Mouse (Mus musculus): ENCODE measurements at regions not wholly inside any gene's neighbourhood (a gene's known extent, or its start where the extent isn't known, plus 50 kb on each side); places are given as distances from the start of the nearest gene placed in this dataset.

GRCm38 (mm10) chr9:30212471-30213075, 214.3 kb upstream of the Snx19 start:
- no peak for DNase-seq (ENCODE audit: low read depth, low spot score)
- no peak overlapping the region for H3K9ac ChIP-seq (ENCODE audit: control insufficient read depth, low read depth, low read length, poor library complexity, severe bottlenecking)
- H3K27ac ChIP-seq (ENCODE audit: control insufficient read depth, low read depth, low read length) = no peak overlapping the region
- H3K4me3 ChIP-seq (ENCODE audit: control insufficient read depth in 1 of 2, insufficient read depth in 1 of 2, low read depth in 2 of 2, low read length in 2 of 2) = no peak overlapping the region
- no peaks in the 10 kb centered on the region for H3K4me1 ChIP-seq (ENCODE audit: control insufficient read depth in 1 of 2, insufficient read depth in 2 of 2, low read length in 2 of 2)
- no peaks in the 10 kb centered on the region for H3K36me3 ChIP-seq (ENCODE audit: control insufficient read depth in 1 of 2, insufficient read depth in 2 of 2, low read length in 2 of 2)
- no peak for TF ChIP-seq ZMIZ1 (IDR thresholded peaks at IDR 0.05; ENCODE audit: low read depth, low read length)
- TF ChIP-seq GABPA (IDR thresholded peaks at IDR 0.05; ENCODE audit: low read depth, low read length) = no peak
- no peak for TF ChIP-seq MEF2A (IDR thresholded peaks at IDR 0.05; ENCODE audit: extremely low read depth, insufficient replicate concordance, low read depth, low read length, poor library complexity, severe bottlenecking)
- no peak for TF ChIP-seq MYC (IDR thresholded peaks at IDR 0.05; ENCODE audit: low read depth, low read length)
- TF ChIP-seq USF1 (IDR thresholded peaks at IDR 0.05; ENCODE audit: low read depth, low read length) = no peak
- no peak for TF ChIP-seq NRF1 (IDR thresholded peaks at IDR 0.05; ENCODE audit: insufficient read depth, low read depth, low read length, poor library complexity, severe bottlenecking)
- TF ChIP-seq MAFK (IDR thresholded peaks at IDR 0.05; ENCODE audit: borderline replicate concordance, low read depth, low read length) = no peak
- no peaks in the 10 kb centered on the region for H3K9me3 ChIP-seq (replicated peaks; ENCODE audit: insufficient read depth, low read length)
- no peaks in the 10 kb centered on the region for H3K27me3 ChIP-seq (ENCODE audit: control insufficient read depth in 1 of 2, insufficient read depth in 2 of 2, low read length in 2 of 2)
- H3K79me2 ChIP-seq (ENCODE audit: control insufficient read depth, insufficient read depth, low read length, poor library complexity) = no peaks in the 10 kb centered on the region

- no peak overlapping the region for H3K9ac ChIP-seq (ENCODE audit: control insufficient read depth, low read depth, low read length, poor library complexity, severe bottlenecking)
- no peaks in the 10 kb centered on the region for H3K79me2 ChIP-seq (ENCODE audit: control insufficient read depth, insufficient read depth, low read length, poor library complexity)
- DNase-seq (ENCODE audit: low read depth, low spot score) = no peak
- TF ChIP-seq EP300 (IDR thresholded peaks at IDR 0.05; ENCODE audit: low read depth in 1 of 2, low read length in 2 of 2) = no peak
- no peak for TF ChIP-seq ZMIZ1 (IDR thresholded peaks at IDR 0.05; ENCODE audit: low read depth, low read length)
- TF ChIP-seq HCFC1 (IDR thresholded peaks at IDR 0.05; ENCODE audit: low read depth, low read length) = no peak
- no peak for TF ChIP-seq CTCF (IDR thresholded peaks at IDR 0.05 in 2 of 3, conservative IDR thresholded peaks at IDR 0.05 in 1 of 3; ENCODE audit: control insufficient read depth in 1 of 3, insufficient read depth in 1 of 3, low read depth in 2 of 3, low read length in 3 of 3, poor library complexity in 1 of 3, severe bottlenecking in 1 of 3)
- no peak for TF ChIP-seq KAT2A (conservative IDR thresholded peaks at IDR 0.05; ENCODE audit: low read depth, low read length)
- TF ChIP-seq GABPA (IDR thresholded peaks at IDR 0.05; ENCODE audit: low read depth, low read length) = no peak
- no peak for TF ChIP-seq BHLHE40 (IDR thresholded peaks at IDR 0.05; ENCODE audit: borderline replicate concordance, low read depth, low read length)
- TF ChIP-seq ETS1 (IDR thresholded peaks at IDR 0.05; ENCODE audit: low read depth, low read length) = no peak
- TF ChIP-seq RCOR1 (IDR thresholded peaks at IDR 0.05; ENCODE audit: low read depth, low read length) = no peak
- no peak for TF ChIP-seq ZKSCAN1 (IDR thresholded peaks at IDR 0.05; ENCODE audit: low read depth, low read length)
- H3K4me3 ChIP-seq (ENCODE audit: control insufficient read depth in 1 of 2, insufficient read depth in 1 of 2, low read depth in 2 of 2, low read length in 2 of 2) = no peak overlapping the region
- H3K27me3 ChIP-seq (ENCODE audit: control insufficient read depth in 1 of 2, insufficient read depth in 2 of 2, low read length in 2 of 2) = no peaks in the 10 kb centered on the region
- no peak overlapping the region for H3K27ac ChIP-seq (ENCODE audit: control insufficient read depth, low read depth, low read length)
- H3K4me1 ChIP-seq (ENCODE audit: control insufficient read depth in 1 of 2, insufficient read depth in 2 of 2, low read length in 2 of 2) = no peaks in the 10 kb centered on the region
- no peaks in the 10 kb centered on the region for H3K36me3 ChIP-seq (ENCODE audit: control insufficient read depth in 1 of 2, insufficient read depth in 2 of 2, low read length in 2 of 2)
- no peaks in the 10 kb centered on the region for H3K9me3 ChIP-seq (replicated peaks; ENCODE audit: insufficient read depth, low read length)
Observed at GRCm38 (mm10) chr9:30234501-30235163, 192.3 kb upstream of the Snx19 start.
